Mouse (Mus musculus) forebrain, embryonic 11.5 days (tissue): ENCODE data around the gene Cradd. TPM values are rescaled to one million over a fixed set of nuclear protein-coding genes. Genes with fewer than 3 reads are reported as not detected.

Experiments
- ATAC-seq: fragments of 200-750 bp; cut with Nextera tagmentation; replicated peaks from 2 replicates; pipeline ENCODE4 v1.8.0; 2017; ENCODE audit warnings: moderate TSS enrichment; ENCODE audit not compliant: low FRiP score
- DNase-seq: peaks from one replicate; pipeline ENCODE4 v3.0.0-alpha.2; 2017; ENCODE audit warnings: low spot score
- H3K27ac ChIP-seq: fragments of 300-500 bp; sonication (generic); 2 replicates; pipeline ENCODE4 v1.5.1; 2014; ENCODE audit warnings: low read depth, low read length
- H3K27me3 ChIP-seq: fragments of 300-500 bp; sonication (generic); 2 replicates; pipeline ENCODE4 v1.6.1; 2014; ENCODE audit warnings: mild to moderate bottlenecking, low read length, mixed read lengths; ENCODE audit not compliant: control insufficient read depth, insufficient read depth
- H3K36me3 ChIP-seq: fragments of 300-500 bp; sonication (generic); 2 replicates; pipeline ENCODE4 v1.6.1; 2014; ENCODE audit warnings: mild to moderate bottlenecking, low read length, moderate library complexity, mixed read lengths; ENCODE audit not compliant: control insufficient read depth, insufficient read depth
- H3K4me1 ChIP-seq: fragments of 300-500 bp; sonication (generic); replicated peaks from 2 replicates; pipeline ENCODE4 v1.6.1; 2014; ENCODE audit warnings: low read length, mixed read lengths; ENCODE audit not compliant: control insufficient read depth, insufficient read depth
- H3K4me2 ChIP-seq: fragments of 300-500 bp; sonication (generic); 2 replicates; pipeline ENCODE4 v1.6.1; 2014; ENCODE audit warnings: low read depth, mild to moderate bottlenecking, low read length, moderate library complexity, mixed read lengths; ENCODE audit not compliant: severe bottlenecking
- H3K4me3 ChIP-seq: fragments of 300-500 bp; sonication (generic); 2 replicates; pipeline ENCODE4 v1.5.1; 2014; ENCODE audit warnings: low read depth, low read length
- H3K9ac ChIP-seq: fragments of 300-500 bp; sonication (generic); 2 replicates; pipeline ENCODE4 v1.6.1; 2014; ENCODE audit warnings: low read length
- H3K9me3 ChIP-seq: fragments of 300-500 bp; sonication (generic); 2 replicates; pipeline ENCODE4 v1.6.1; 2016; ENCODE audit warnings: low read length, mixed read lengths; ENCODE audit not compliant: control insufficient read depth
- WGBS: fragments of 180-500 bp; shearing (Covaris S2); extraction: QIAGEN DNeasy Blood & Tissue Kit; methylation state at CpG from one replicate; pipeline ENCODE4 v1.1.7; 2014; 5-methylcytosine and 5-hydroxymethylcytosine counted together
- polyA plus RNA-seq: library from polyadenylated mRNA; unstranded; fragments of >200 nt; fragmentation: Nextera tagmentation; extraction: Ambion mirVana; gene quantifications from 2 replicates; pipeline ENCODE4 v1.2.1, GENCODE M21; 2014

The Cradd gene
- polyA plus RNA-seq, 1 experiment from 2014 or later: 16.6 TPM

DNA sequence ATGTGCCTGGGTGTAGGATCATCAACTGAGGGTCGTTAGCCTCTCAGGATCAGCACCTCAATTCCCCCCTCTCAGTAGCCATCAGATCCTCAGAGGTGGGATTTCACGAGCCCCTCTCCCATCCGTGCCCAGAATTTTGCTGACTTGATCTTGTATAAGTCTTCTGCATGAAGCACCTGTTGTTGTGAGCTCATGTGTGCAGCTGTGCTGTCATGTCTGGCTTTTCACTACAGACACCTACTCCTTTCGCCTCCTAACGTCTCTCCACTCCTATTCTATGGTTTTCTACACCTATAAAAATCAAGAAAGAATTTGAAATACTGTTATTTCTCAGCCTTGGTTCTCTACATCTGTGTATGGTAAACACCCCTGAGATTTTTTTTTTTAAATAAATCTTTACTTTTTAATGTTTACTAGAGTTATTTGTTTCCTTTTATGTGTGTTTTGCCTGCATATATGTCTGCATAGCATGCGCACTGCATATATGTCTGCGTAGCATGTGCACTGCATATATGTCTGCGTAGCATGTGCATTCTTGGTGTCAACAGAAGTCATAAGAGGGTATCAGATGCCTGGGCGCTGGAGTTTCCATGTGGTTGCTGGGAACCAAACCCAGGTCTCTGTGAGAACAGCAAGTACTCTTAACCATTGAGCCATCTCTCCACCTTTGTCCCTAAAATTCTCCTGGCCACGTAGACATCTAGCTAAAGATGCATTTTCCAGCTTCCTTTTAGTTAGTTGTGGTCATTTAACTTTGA is 19.1 kb upstream of the Cradd start:
- Histone ChIP-seq H3K9me3 (no peaks in the 10 kb centered on the region), H3K27ac (no peak overlapping the region), H3K4me2 (no peak overlapping the region), H3K4me1 (no peaks in the 10 kb centered on the region), H3K36me3 (no peaks in the 10 kb centered on the region), H3K27me3 (no peaks in the 10 kb centered on the region), H3K9ac (no peak overlapping the region), H3K4me3 (no peak overlapping the region)
- 88% methylated on average over 10 of the region's 10 CpGs for WGBS
- no peak for ATAC-seq
- DNase-seq: no peak

DNA sequence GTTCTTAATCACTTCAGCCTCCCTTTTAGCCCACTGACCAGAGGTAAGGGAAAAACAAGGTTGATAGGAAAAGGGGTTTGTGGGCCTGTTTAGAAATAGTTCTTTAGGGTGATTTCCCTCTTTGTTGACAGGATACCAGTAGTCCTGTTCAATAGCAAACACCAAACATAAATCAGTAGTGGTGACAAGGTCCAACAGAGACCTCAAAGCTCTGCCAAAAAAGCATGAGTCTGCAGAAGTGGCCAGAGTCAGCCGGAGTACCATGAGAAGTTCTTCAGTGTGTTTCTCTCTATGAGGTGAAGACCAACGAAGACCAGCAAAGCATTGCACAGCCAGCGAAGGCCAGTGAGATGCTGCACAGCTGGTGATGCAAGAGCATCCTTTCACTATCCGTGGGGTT is 16.7 kb upstream of the Cradd start:
- no peaks in the 10 kb centered on the region for H3K9me3 ChIP-seq
- H3K4me2 ChIP-seq: no peak overlapping the region
- H3K9ac ChIP-seq: no peak overlapping the region
- DNase-seq (no peak), ATAC-seq (no peak)
- H3K4me3 ChIP-seq: no peak overlapping the region
- H3K36me3 ChIP-seq: no peaks in the 10 kb centered on the region
- H3K27me3 ChIP-seq: no peaks in the 10 kb centered on the region
- no peak overlapping the region for H3K27ac ChIP-seq
- 0 out of 2 replicates have a peak, but pooled peaks cover 3% of the 10 kb centered on the region for H3K4me1 ChIP-seq
- WGBS: 84% methylated on average over 4 of the region's 4 CpGs

DNA sequence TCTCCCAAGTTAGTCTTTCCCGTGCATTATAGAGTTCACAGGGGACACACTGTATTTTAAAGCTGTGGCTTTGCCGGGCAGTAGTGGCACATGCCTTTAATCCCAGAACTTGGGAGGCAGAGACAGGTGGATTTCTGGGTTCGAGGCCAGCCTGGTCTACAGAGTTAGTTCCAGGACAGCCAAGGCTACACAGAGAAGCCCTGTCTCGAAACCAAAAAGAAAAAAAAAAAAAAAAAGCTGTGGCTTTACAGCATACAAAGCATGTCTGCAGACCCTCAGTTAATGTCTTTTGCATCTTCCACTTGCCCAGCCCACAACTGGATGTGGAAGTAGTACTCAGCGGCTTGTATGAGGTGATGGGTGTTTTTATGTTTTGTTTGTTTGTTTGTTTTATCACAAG is 13.7 kb upstream of the Cradd start:
- no peak overlapping the region for H3K9ac ChIP-seq
- no peak overlapping the region for H3K4me3 ChIP-seq
- DNase-seq (no peak), ATAC-seq (no peak)
- no peaks in the 10 kb centered on the region for H3K27me3 ChIP-seq
- H3K27ac ChIP-seq: no peak overlapping the region
- no peak overlapping the region for H3K4me2 ChIP-seq
- 81% methylated on average over 5 of the region's 5 CpGs for WGBS
- H3K9me3 ChIP-seq: no peaks in the 10 kb centered on the region
- no peaks in the 10 kb centered on the region for H3K36me3 ChIP-seq
- H3K4me1 ChIP-seq: 0 out of 2 replicates have a peak, but pooled peaks cover 3% of the 10 kb centered on the region

DNA sequence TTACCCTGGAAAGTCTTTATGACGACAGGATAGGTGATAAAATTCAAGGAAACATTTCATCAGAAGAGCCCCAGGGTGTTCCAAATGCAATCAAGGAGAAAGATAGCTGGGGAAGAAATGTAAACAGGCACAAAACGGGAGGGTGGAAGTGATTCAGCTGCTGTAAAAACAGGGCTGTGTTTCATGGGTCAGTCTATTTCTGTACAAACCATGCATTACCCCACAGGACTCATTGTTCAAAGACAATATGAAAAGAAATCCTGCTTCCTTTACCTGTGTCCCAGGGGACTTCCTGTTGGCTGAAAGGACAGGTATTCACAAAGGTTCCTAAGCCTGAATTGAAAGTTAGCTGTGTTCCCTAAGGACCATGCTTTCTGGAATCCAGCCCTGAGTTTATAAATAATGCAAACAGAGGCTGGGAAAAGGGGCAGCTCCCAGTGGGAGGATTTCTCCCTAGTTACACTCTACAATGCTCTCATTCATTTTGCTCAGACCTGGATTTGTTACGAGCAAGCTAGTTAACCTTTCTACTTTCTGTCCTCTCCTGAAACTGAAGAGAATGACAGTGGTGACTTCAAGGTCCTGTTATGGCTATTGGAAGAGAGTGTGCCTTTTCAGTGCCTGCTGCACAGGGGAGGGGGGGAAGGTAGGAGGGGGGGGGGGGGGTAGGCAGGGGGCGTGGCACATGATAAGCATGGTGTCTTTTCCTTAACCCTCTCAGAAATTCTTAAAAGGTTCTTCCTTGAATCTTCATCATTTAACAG is 13.0 kb upstream of the Cradd start:
- Histone ChIP-seq H3K36me3 (no peaks in the 10 kb centered on the region), H3K27ac (no peak overlapping the region), H3K9ac (no peak overlapping the region), H3K27me3 (no peaks in the 10 kb centered on the region), H3K4me1 (0 out of 2 replicates have a peak, but pooled peaks cover 3% of the 10 kb centered on the region), H3K4me2 (no peak overlapping the region), H3K9me3 (no peaks in the 10 kb centered on the region), H3K4me3 (no peak overlapping the region)
- DNase-seq: no peak
- 54% methylated on average over 4 of the region's 4 CpGs for WGBS
- no peak for ATAC-seq

DNA sequence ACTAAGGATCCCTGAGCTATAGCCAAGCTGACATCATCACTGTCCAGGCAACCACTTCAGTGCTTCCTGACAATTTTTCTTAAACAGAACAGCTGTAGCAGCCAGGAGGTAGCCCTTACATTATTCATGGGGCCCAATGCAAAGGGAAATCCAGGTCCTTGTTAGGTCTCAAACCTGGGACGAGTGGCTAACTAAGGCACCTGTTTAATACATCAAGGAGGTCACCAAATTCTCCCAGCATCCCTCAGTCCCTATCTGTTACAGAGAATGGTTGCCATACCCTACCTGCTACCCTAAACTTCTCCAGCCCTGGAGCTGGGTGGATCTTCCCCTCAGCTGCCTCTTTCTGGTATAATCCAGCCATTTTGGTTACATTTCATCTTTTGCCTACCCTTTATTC is 10.9 kb upstream of the Cradd start:
- no peaks in the 10 kb centered on the region for H3K9me3 ChIP-seq
- H3K4me1 ChIP-seq: 0 out of 2 replicates have a peak, but pooled peaks cover 3% of the 10 kb centered on the region
- H3K36me3 ChIP-seq: no peaks in the 10 kb centered on the region
- WGBS: 90% methylated on average over 1 of the region's 1 CpGs
- no peak overlapping the region for H3K4me3 ChIP-seq
- DNase-seq (no peak), ATAC-seq (no peak)
- H3K4me2 ChIP-seq: no peak overlapping the region
- H3K27ac ChIP-seq: no peak overlapping the region
- no peak overlapping the region for H3K9ac ChIP-seq
- H3K27me3 ChIP-seq: no peaks in the 10 kb centered on the region

DNA sequence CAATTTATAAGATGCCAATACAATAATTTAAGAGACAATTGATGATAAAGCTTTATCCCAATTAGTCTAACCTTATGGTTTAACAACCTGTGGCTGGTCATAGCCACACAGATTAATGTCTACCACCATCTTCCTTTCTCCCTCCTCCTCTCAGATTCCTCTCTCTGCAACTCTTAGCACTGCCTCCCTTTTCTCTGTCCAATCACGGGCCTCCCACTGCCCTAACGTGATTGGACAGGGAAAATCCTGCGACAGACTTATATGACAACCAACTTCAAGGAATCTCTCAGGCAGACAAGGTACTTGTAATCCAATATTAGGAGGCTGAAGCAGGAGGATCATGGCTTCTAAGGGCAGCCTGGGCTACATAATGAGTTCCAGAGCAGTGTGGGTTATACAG is 8.7 kb upstream of the Cradd start:
- no peak for ATAC-seq
- no peak overlapping the region for H3K4me3 ChIP-seq

DNA sequence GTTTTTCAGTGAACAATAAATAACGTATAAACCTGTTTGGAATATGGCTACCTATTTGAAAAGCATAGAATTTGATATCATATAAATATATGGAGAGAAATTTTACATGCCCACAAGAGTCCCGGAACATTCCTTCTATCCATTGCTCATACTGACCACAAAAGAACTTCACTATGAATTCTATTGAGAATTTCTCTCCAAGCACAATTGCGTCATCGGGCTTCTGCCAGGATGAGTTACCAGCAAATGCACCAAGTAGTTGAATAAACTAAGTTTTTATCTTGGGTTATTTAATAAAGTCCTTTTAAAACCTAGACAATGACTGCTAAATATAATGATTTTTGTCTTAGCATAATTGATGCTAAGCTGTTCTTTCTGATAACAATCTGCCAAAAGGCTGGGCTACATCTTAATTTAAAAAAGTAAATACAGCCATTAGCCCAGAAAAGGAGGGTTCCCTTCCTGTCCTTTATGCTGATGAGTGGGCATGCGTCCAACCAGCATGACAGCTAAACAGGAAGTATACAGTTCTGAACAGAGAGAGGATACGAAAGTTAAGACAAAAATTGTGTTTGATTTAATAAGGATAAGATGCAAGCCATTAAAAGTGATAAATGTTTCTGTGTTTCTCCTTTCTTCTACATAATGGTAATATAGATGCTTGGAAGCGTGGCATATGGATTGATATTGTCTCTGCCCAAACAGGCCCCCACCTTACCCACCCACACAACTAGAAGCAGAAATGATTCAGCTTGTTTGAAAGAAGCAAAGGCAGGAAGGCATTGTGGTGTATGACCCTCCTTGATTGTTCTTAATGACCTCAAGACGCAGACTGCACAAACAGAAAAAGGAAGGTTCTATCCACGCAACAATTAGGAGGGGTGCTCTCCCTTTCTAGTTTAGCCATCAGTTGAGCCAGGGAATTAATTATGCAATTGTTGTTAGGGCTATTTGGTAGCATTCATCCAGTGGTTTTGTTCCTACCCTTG is 6.7 kb upstream of the Cradd start:
- Histone ChIP-seq H3K4me2 (no peak overlapping the region), H3K4me3 (no peak overlapping the region), H3K36me3 (no peaks in the 10 kb centered on the region), H3K27ac (no peak overlapping the region), H3K9me3 (no peaks in the 10 kb centered on the region), H3K9ac (no peak overlapping the region), H3K4me1 (no peaks in the 10 kb centered on the region), H3K27me3 (no peaks in the 10 kb centered on the region)
- WGBS: 75% methylated on average over 9 of the region's 9 CpGs
- ATAC-seq: no peak
- no peak for DNase-seq

More for the DNA sequence above, 8.7 kb upstream of the Cradd start:
- no peaks in the 10 kb centered on the region for H3K36me3 ChIP-seq
- H3K27ac ChIP-seq: no peak overlapping the region
- H3K9me3 ChIP-seq: no peaks in the 10 kb centered on the region
- H3K9ac ChIP-seq: no peak overlapping the region
- 0 out of 2 replicates have a peak, but pooled peaks cover 3% of the 10 kb centered on the region for H3K4me1 ChIP-seq
- no peak overlapping the region for H3K4me2 ChIP-seq
- 84% methylated on average over 3 of the region's 3 CpGs for WGBS
- no peaks in the 10 kb centered on the region for H3K27me3 ChIP-seq
- DNase-seq: no peak

DNA sequence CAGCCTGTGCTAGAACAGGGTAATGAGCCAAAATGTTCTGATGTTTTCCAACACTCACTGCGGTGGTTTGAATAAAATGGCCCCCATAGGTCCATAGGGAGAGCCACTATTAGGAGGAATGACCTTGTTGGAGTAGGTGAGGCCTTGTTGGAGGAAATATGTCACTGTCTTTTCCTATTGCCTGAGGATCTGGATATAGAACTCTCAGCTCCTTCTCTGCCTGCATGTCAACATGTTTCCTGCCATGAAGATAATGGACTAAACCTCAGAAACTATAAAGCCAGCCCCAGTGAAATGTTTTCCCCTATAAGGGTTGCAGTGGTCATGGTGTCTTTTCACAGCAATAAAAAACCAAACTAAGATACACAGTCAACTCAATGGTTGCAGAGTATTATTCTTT is 6.0 kb upstream of the Cradd start:
- H3K4me2 ChIP-seq: no peak overlapping the region
- no peaks in the 10 kb centered on the region for H3K36me3 ChIP-seq
- no peak for ATAC-seq
- H3K9ac ChIP-seq: no peak overlapping the region
- no peaks in the 10 kb centered on the region for H3K4me1 ChIP-seq
- H3K4me3 ChIP-seq: no peak overlapping the region
- DNase-seq: no peak
- 91% methylated on average over 1 of the region's 1 CpGs for WGBS
- no peaks in the 10 kb centered on the region for H3K27me3 ChIP-seq
- H3K9me3 ChIP-seq: no peaks in the 10 kb centered on the region
- H3K27ac ChIP-seq: no peak overlapping the region
